Mouse (Mus musculus): ENCODE measurements around the gene Gm49384.

The Gm49384 gene

GRCm38 (mm10) chr12:69204052-69204833 lies at the start of gene Gm49384:
Gene Gm49384, minus strand, starts transcription at chr12:69204267.
- in situ Hi-C loops (cut with MboI, MseI), result no loop called here

- in situ Hi-C loops (cut with MboI, MseI), result no loop called here
These were observed 49.7 kb upstream of the Gm49384 start for GRCm38 (mm10) chr12:69253806-69254205.

- in situ Hi-C loops (cut with MboI, MseI), result no loop called here
These were observed 46.7 kb upstream of the Gm49384 start for GRCm38 (mm10) chr12:69250756-69251155.

- in situ Hi-C loops (cut with MboI, MseI), result no loop called here
These were observed 45.7 kb upstream of the Gm49384 start for GRCm38 (mm10) chr12:69249766-69250165.

- in situ Hi-C loops (cut with MboI, MseI), result no loop called here
These were observed 37.8 kb upstream of the Gm49384 start for GRCm38 (mm10) chr12:69241771-69242431.

- in situ Hi-C loops (cut with MboI, MseI), result no loop called here
These were observed 37.3 kb upstream of the Gm49384 start for GRCm38 (mm10) chr12:69241405-69241770.

- in situ Hi-C loops (cut with MboI, MseI), result no loop called here
These were observed 36.8 kb upstream of the Gm49384 start, which contains the start of gene Klhdc1 for GRCm38 (mm10) chr12:69240876-69241275. Gene Klhdc1, plus strand, starts transcription at chr12:69241176.

- in situ Hi-C loops (cut with MboI, MseI), result no loop called here
These were observed 34.2 kb upstream of the Gm49384 start for GRCm38 (mm10) chr12:69238284-69238683.

GRCm38 (mm10) chr12:69235782-69236181 lies 31.7 kb upstream of the Gm49384 start:
- in situ Hi-C loops (cut with MboI, MseI), result no loop called here

GRCm38 (mm10) chr12:69229251-69229650 lies 25.2 kb upstream of the Gm49384 start:
- in situ Hi-C loops (cut with MboI, MseI), result loop anchor here in 1 of 2 experiments (5.0 kb wide), 1 partner anchor 93 kb away; no protein-coding TSS in a partner anchor

- in situ Hi-C loops (cut with MboI, MseI), result loop anchor here in 1 of 2 experiments (5.0 kb wide), 1 partner anchor 94 kb away; no protein-coding TSS in a partner anchor
These were observed 23.9 kb upstream of the Gm49384 start, which contains the start of gene Pole2 for GRCm38 (mm10) chr12:69227776-69228466. Gene Pole2, minus strand, starts transcription at chr12:69228195.

- in situ Hi-C loops (cut with MboI, MseI), result no loop called here
These were observed 16.7 kb upstream of the Gm49384 start for GRCm38 (mm10) chr12:69220613-69221277.

- in situ Hi-C loops (cut with MboI, MseI), result loop anchor here (5.0 to 10.0 kb wide), 2 partner anchors 81 to 98 kb away; partner anchors contain the start of gene Klhdc2 (in 1 of the 2)
These were observed 12.5 kb upstream of the Gm49384 start for GRCm38 (mm10) chr12:69216587-69216986.

GRCm38 (mm10) chr12:69215000-69215785 lies 11.1 kb upstream of the Gm49384 start:
- in situ Hi-C loops (cut with MboI, MseI), result loop anchor here (5.0 to 10.0 kb wide), 2 partner anchors 82 to 100 kb away; partner anchors contain the start of gene Klhdc2 (in 1 of the 2)

- in situ Hi-C loops (cut with MboI, MseI), result loop anchor here in 1 of 2 experiments (10.0 kb wide), 1 partner anchor 100 kb away; no protein-coding TSS in a partner anchor
These were observed 10.3 kb upstream of the Gm49384 start for GRCm38 (mm10) chr12:69214393-69214792.

- in situ Hi-C loops (cut with MboI, MseI), result loop anchor here in 1 of 2 experiments (10.0 kb wide), 1 partner anchor 102 kb away; no protein-coding TSS in a partner anchor
These were observed 9.2 kb upstream of the Gm49384 start for GRCm38 (mm10) chr12:69213186-69213777.

- in situ Hi-C loops (cut with MboI, MseI), result loop anchor here in 1 of 2 experiments (10.0 kb wide), 1 partner anchor 104 kb away; no protein-coding TSS in a partner anchor
These were observed 7.0 kb upstream of the Gm49384 start for GRCm38 (mm10) chr12:69211057-69211456.

- in situ Hi-C loops (cut with MboI, MseI), result loop anchor here in 1 of 2 experiments (10.0 kb wide), 1 partner anchor 104 kb away; no protein-coding TSS in a partner anchor
These were observed 6.3 kb upstream of the Gm49384 start for GRCm38 (mm10) chr12:69210056-69210979.

All from T-helper 17 cell (primary cell).